In the genomic region with DNA sequence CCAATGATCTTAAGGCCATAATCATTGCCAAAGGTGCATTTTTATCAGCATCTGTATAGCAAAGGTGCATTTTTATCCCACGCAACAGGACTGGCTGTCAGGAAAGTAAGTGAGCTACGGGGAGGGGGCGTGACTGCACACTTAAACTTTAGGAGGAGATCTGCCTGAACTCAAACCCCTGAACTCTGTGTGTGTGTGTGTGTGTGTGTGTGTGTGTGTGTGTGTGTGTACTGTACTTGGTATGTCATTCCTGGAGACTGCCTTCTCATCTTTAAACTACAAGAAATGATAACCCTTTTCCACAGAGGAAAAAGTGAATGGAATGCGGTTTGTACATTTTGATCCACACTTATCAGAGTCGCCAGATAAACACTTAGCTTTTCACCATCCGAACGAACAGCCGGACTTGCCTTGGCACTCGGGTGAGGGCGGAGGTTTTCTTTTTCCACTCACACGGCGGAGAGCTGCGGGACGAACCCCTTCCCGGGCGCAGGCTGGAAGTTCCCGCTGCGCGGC, we compare ENCODE assay signal across 8 mouse cellular contexts. TPM values are rescaled to one million over a fixed set of nuclear protein-coding genes. Genes with fewer than 3 reads are reported as not detected.
A peak's percentile ranks its signal among the peaks of the same experiment; 100 is the strongest.
DNase-seq lines count a peak whose midpoint lies in the region; ATAC-seq and TF ChIP-seq lines count a peak whose summit lies in the region.

No protein-coding gene starts in this region.

- ATAC-seq in intestine, embryonic 14.5 days (replicated peaks; ENCODE audit: low FRiP score, low TSS enrichment, low read depth) = no peak
- ATAC-seq in megakaryocyte-erythroid progenitor cell, adult 5-6 weeks (replicated peaks; ENCODE audit: low FRiP score, low TSS enrichment, poor library complexity, severe bottlenecking) = no peak

- peak overlapping the region; percentile 98 for H3K4me2 ChIP-seq in intestine, embryonic 14.5 days (ENCODE audit: low read length)

- H3K36me3 ChIP-seq in intestine, embryonic 14.5 days (ENCODE audit: control insufficient read depth, insufficient read depth, low read length) = no peaks in the 10 kb centered on the region

- peaks cover 27% of the 10 kb centered on the region for H3K4me1 ChIP-seq in intestine, embryonic 14.5 days (replicated peaks; ENCODE audit: control insufficient read depth, insufficient read depth, low read length)

- no peak for DNase-seq in layer of hippocampus, adult 2 months (ENCODE audit: low spot score in 2 of 2)
- no peak for DNase-seq in layer of hippocampus, adult 8-10 months (ENCODE audit: low spot score in 2 of 2)
- DNase-seq in embryo, embryonic 11 days = peak; percentile 43
- DNase-seq in intestine, embryonic 14.5 days (ENCODE audit: low spot score) = no peak
- peak; percentile 37 for DNase-seq in naive thymus-derived CD4-positive, alpha-beta T cell, adult 2 months (ENCODE audit: low read depth)
- DNase-seq in layer of hippocampus, adult 18-20 months (ENCODE audit: low spot score in 2 of 2) = no peak
- DNase-seq in adrenal gland, adult 18-20 months (ENCODE audit: low spot score in 2 of 2) = no peak

- TF ChIP-seq CTCF in layer of hippocampus, adult 2 months (conservative IDR thresholded peaks at IDR 0.05) = no peak

- H3K4me3 ChIP-seq in layer of hippocampus, adult 2 months = peak overlapping the region; percentile 95
- peak overlapping the region; percentile 77 for H3K4me3 ChIP-seq in intestine, embryonic 14.5 days (ENCODE audit: low read depth, low read length)

- no peaks in the 10 kb centered on the region for H3K9me3 ChIP-seq in intestine, embryonic 14.5 days (ENCODE audit: control insufficient read depth, low read length)

- peak overlapping the region; percentile 97 for H3K27ac ChIP-seq in layer of hippocampus, adult 2 months
- H3K27ac ChIP-seq in intestine, embryonic 14.5 days (ENCODE audit: low read depth) = peak overlapping the region; percentile 94

- peak overlapping the region; percentile 87 for H3K9ac ChIP-seq in intestine, embryonic 14.5 days (ENCODE audit: low read length)

- H3K27me3 ChIP-seq in intestine, embryonic 14.5 days (replicated peaks; ENCODE audit: control insufficient read depth, insufficient read depth, low read length) = no peaks in the 10 kb centered on the region

- 2% methylated on average over 19 of the region's 19 CpGs for WGBS in intestine, embryonic 14.5 days

RNA-seq across cellular contexts. Expression of a gene that starts 1.5 kb away (rescaled TPM):
- 100 to 1,000 TPM; 422 to 451 TPM for total RNA-seq in layer of hippocampus, adult 2 months (2021)
- 100 to 1,000 TPM; 343 to 388 (median 379) TPM for total RNA-seq in layer of hippocampus, adult 8-10 months (2022)
- 7.5 and 7.7 TPM in 2 replicates for polyA plus RNA-seq in intestine, embryonic 14.5 days (2014; fragmentation: Nextera tagmentation; extraction: Ambion mirVana)
- total RNA-seq in layer of hippocampus, adult 18-20 months (2021) = 100 to 1,000 TPM; 388 to 410 TPM
- total RNA-seq in adrenal gland, adult 18-20 months (2021) = 10 to 100 TPM; 17.5 to 22.9 TPM
- total RNA-seq in megakaryocyte-erythroid progenitor cell, adult 5-6 weeks (2014; fragmentation: Nextera tagmentation) = 3.8 and 5.3 TPM in 2 replicates
- total RNA-seq in megakaryocyte-erythroid progenitor cell, adult 5-6 weeks (2017) = 1.7 and 5.7 TPM in 2 replicates

RNA-seq across cellular contexts. Expression of a gene that starts 21.1 kb away (rescaled TPM):
- 10 to 100 TPM; 16.5 to 17.0 TPM for total RNA-seq in layer of hippocampus, adult 2 months (2021)
- total RNA-seq in layer of hippocampus, adult 8-10 months (2022) = 10 to 100 TPM; 14.6 to 18.9 (median 15.8) TPM
- polyA plus RNA-seq in intestine, embryonic 14.5 days (2014; fragmentation: Nextera tagmentation; extraction: Ambion mirVana) = 7.5 and 9.4 TPM in 2 replicates
- total RNA-seq in layer of hippocampus, adult 18-20 months (2021) = 10 to 100 TPM; 15.0 to 15.7 TPM
- total RNA-seq in adrenal gland, adult 18-20 months (2021) = 10 to 100 TPM; 15.3 to 16.9 TPM
- total RNA-seq in megakaryocyte-erythroid progenitor cell, adult 5-6 weeks (2014; fragmentation: Nextera tagmentation) = 34.2 and 38.8 TPM in 2 replicates
- 33.0 and 35.5 TPM in 2 replicates for total RNA-seq in megakaryocyte-erythroid progenitor cell, adult 5-6 weeks (2017)

Comparison
In these comparisons a context has a peak if more than half of its experiments do, and no peak if none do; other contexts are left out.
1. DNase-seq: peak in embryo, embryonic 11 days (single experiment) and naive thymus-derived CD4-positive, alpha-beta T cell, adult 2 months (single experiment); none in layer of hippocampus, adult 2 months (0 of 2), layer of hippocampus, adult 8-10 months (0 of 2), intestine, embryonic 14.5 days (single experiment), layer of hippocampus, adult 18-20 months (0 of 2) and adrenal gland, adult 18-20 months (0 of 2).
2. RNA of a gene that starts 1.5 kb away (total RNA-seq): 422 to 451 TPM in layer of hippocampus, adult 2 months, 388 to 410 TPM in layer of hippocampus, adult 18-20 months and 343 to 388 TPM in layer of hippocampus, adult 8-10 months; 17.5 to 22.9 TPM in adrenal gland, adult 18-20 months and 1.7 to 5.7 TPM in megakaryocyte-erythroid progenitor cell, adult 5-6 weeks; every median in the first group is over 10 times any median in the second.